Mouse (Mus musculus): ENCODE measurements around the gene Dstyk. TPM values are rescaled to one million over a fixed set of nuclear protein-coding genes. Genes with fewer than 3 reads are reported as not detected.

Gene Dstyk
- 10 to 100 TPM; 38.8 to 43.2 TPM for total RNA-seq (2023)

GRCm38 (mm10) chr1:132417319-132418251 lies at the start of gene Dstyk:
TSS of gene Dstyk (plus strand) at chr1:132417555.

DNA sequence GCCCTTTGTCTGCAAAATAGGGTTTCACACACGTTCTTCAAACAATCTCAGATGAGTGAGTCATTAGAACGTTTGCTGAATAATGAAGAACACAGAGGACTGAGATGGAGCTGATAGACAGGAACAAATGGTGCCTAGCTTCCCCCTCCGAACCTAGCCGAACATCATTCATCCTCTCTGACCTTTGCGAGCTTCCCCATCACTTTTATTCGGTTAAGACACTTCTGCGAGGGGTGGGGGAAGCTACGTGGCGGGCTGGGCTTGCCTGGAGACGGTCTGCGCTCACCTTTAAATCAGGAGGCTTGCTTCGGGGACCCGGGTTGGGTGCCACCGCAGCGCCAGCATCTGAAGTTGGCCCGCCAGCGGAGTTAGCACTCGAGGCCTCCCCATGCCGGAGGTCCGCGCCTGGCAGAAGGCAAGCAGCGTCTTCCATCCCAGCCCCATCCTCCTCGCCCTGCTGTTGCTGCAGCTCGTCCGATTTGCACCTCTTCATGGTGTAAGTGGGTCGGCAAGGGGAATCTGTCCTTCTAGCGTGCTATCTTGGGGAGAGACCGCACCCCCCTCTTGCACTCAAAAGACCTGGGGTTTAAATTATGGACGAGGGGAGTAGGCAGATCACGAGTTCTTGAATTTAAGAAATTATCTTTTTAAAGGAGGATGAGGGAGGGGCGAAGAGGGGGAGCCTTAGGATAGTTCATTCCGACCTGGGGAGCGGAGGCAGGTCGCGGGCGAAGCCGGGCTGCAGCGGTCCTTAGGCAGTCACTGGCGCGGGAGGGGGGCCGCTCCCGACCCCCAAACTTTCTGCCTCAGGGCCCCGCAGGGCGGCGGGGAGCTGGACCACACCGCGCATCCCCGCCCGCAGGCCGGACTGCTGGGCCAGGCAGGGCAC lies 26.4 kb upstream of the Dstyk start, which contains the start of gene Tmcc2:
TSS of gene Tmcc2 (minus strand) at position 591 of the 889 bp plus-strand sequence.

GRCm38 (mm10) chr1:132476928-132477691 lies 59.8 kb downstream of the Dstyk start, which contains the start of gene Rbbp5:
TSS of gene Rbbp5 (plus strand) at chr1:132477365.

DNA sequence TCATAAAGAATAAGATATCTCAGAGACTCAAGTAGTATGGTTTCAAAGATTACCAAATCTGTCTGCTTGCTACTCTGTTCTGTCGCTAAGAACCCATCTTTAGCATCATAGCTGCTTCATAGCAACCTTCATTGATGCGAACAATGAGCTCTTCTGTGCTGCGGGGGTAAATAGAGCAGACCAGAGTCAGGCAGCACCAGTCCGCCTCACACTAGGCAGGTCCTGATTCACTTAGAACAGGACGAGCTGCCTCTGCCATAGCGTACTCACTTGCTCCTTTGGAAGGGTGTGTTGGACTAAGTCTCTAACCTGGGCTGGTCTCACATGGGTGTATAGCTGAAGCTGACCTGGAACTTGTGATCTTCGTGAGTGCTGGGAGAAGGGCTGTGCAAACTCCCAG lies 88.7 kb downstream of the Dstyk start, which contains the start of gene Tmem81:
TSS of gene Tmem81 (plus strand) at position 173 of the 400 bp plus-strand sequence.

Other genes with a start within 250 kb of the Dstyk start
- not detected for gene Lemd1, start 226.1 kb upstream of the Dstyk start, total RNA-seq (2023)
- gene AC124108.1, start 226.1 kb upstream of the Dstyk start, total RNA-seq (2023), result not detected
- gene Gm10188, start 187.8 kb upstream of the Dstyk start, total RNA-seq (2023), result not detected
- gene Klhdc8a, start 118.9 kb upstream of the Dstyk start, total RNA-seq (2023), result not detected
- gene Nuak2, start 101.4 kb upstream of the Dstyk start, total RNA-seq (2023), result 10 to 100 TPM; 47.2 to 47.7 TPM
- gene Tmcc2, start 26.3 kb upstream of the Dstyk start, total RNA-seq (2023), result 10 to 100 TPM; 12.3 to 13.5 TPM
- gene Rbbp5, start 59.8 kb downstream of the Dstyk start, total RNA-seq (2023), result 10 to 100 TPM; 32.6 to 37.1 TPM
- gene Tmem81, start 88.7 kb downstream of the Dstyk start, total RNA-seq (2023), result 1 to 10 TPM; 4.3 to 4.8 TPM
- gene Cntn2, start 125.7 kb downstream of the Dstyk start, total RNA-seq (2023), result under 1 TPM; 0.18 to 0.75 TPM

Data from neutrophil, adult 59 days (primary cell).